Mouse (Mus musculus) olfactory bulb, adult 2 months (tissue): ENCODE results near the gene Fbxo17. TPM values are rescaled to one million over a fixed set of nuclear protein-coding genes. Genes with fewer than 3 reads are reported as not detected.
"Not testable (repeated sequence)": the region's sequence is repeated elsewhere in the genome, so short reads cannot be mapped to it uniquely, and the experiment has no call there.

Source experiments
- H3K27ac ChIP-seq: fragments of 200-500 bp; 2 replicates; pipeline ENCODE4 v1.5.1; 2012; ENCODE audit warnings: low read depth, low read length; ENCODE audit not compliant: insufficient read depth
- H3K4me1 ChIP-seq: fragments of 200-500 bp; 2 replicates; pipeline ENCODE4 v1.6.1; 2012; ENCODE audit warnings: low read length; ENCODE audit not compliant: control insufficient read depth, insufficient read depth
- H3K4me3 ChIP-seq: fragments of 200-500 bp; 2 replicates; pipeline ENCODE4 v1.5.1; 2012; ENCODE audit warnings: mild to moderate bottlenecking, low read depth, low read length, moderate library complexity; ENCODE audit not compliant: insufficient read depth
- CTCF ChIP-seq: fragments of 200-500 bp; IDR thresholded peaks from 2 replicates; pipeline ENCODE4 v1.5.1; 2012; ENCODE audit warnings: low read depth, mild to moderate bottlenecking, low read length, moderate library complexity; ENCODE audit not compliant: insufficient read depth
- POLR2A ChIP-seq: fragments of 200-500 bp; IDR thresholded peaks from 2 replicates; pipeline ENCODE4 v1.6.1; 2012; ENCODE audit warnings: mild to moderate bottlenecking, low read depth, low read length, moderate library complexity; ENCODE audit not compliant: insufficient read depth
- WGBS: fragments of 180-500 bp; shearing (Covaris S2); methylation state at CpG from one replicate; pipeline ENCODE4 v1.1.7; 2018; 5-methylcytosine and 5-hydroxymethylcytosine counted together
- polyA plus RNA-seq: library from polyadenylated mRNA; stranded (reverse); fragments of >200 nt; gene quantifications from 2 replicates; pipeline ENCODE4 v1.2.4, GENCODE M21; 2012; ENCODE audit warnings: low replicate concordance; ENCODE audit not compliant: missing spikeins, insufficient read depth, insufficient read length

Gene Fbxo17
- polyA plus RNA-seq, 1 experiment, result not detected

DNA sequence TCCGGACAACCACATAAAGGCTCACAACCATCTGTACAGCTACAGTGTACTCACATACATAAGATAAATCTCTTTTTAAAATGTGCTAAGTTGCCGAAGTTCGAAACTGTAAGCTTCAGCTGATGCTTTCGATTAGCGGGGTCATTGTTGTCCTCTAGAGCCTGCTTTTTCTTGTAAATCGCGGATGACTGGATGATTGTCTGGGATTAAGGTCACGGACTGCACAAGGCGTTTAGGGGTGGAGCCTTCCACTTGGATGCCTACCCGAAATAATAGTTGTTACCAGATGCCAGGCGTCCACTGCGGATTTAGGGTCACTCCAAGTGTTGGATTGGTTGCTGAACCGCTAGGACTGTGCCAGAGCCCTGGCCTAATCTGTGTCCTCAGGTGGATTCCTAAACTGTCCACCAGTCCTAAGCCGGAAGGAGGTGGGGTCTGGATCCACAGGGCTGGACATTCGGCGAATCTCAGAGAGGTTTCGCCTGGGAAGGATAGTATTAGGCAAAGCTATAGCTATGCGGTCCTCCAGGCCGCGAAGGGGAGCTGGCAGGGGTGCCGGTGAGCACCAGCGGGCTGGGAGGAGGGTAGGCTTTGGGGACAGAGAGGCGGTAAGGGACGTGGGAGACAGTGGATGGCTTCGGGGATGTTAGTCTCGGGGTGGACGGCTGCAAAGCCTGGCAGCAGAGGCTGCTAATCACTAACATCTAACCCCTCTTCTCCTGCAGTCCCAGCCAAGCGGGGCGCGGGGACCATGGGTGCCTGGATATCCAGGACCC is 23.9 kb upstream of the Fbxo17 start, which contains the start of gene Fbxo27:
Gene Fbxo27 (plus strand): TSS at position 305 of the 776 bp plus-strand sequence.
- 24% methylated on average over 30 of the region's 30 CpGs for WGBS
- 0 out of 2 replicates have a peak within 1 kb of the TSS, but pooled peaks have one; percentile 10 for H3K27ac ChIP-seq
- TF ChIP-seq CTCF (no peak), POLR2A (no peak)
- H3K4me3 ChIP-seq, result peak within 1 kb of the TSS; percentile 61
- peaks cover 12% of the 10 kb centered on the region for H3K4me1 ChIP-seq

DNA sequence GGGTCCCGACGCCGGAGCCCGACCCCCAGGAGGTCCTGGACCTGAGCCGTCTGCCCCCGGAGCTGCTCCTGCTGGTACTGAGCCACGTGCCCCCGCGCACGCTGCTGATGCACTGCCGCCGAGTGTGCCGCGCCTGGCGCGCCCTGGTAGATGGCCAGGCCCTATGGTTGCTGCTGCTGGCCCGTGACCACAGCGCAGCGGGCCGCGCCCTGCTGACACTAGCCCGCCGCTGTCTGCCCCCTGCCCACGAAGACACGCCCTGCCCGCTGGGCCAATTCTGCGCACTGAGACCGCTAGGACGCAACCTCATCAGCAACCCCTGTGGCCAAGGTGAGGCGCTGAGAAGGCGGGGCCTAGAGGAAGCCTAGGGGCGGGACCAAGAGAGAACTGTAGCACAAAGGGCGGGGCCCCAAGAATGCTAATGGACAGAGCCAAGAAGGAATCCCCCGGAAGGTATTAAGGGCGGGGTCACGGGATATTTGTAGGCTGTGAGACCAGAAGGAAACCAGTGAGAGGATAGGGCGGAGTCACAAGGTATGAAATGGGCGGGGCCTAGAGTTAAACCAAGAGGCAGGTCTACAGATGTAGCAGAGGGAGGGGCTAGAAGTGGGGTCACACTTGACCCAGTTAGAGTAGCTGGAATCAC is 23.2 kb upstream of the Fbxo17 start:
- H3K27ac ChIP-seq, result 0 out of 2 replicates have a peak overlapping the region, but pooled peaks have one; percentile 10
- TF ChIP-seq POLR2A, result no peak; the same call in 1 of the 2 replicates
- no peak for TF ChIP-seq CTCF
- H3K4me3 ChIP-seq, result peak overlapping the region; percentile 61
- under 1% methylated on average over 38 of the region's 38 CpGs for WGBS
- H3K4me1 ChIP-seq, result peaks cover 12% of the 10 kb centered on the region

DNA sequence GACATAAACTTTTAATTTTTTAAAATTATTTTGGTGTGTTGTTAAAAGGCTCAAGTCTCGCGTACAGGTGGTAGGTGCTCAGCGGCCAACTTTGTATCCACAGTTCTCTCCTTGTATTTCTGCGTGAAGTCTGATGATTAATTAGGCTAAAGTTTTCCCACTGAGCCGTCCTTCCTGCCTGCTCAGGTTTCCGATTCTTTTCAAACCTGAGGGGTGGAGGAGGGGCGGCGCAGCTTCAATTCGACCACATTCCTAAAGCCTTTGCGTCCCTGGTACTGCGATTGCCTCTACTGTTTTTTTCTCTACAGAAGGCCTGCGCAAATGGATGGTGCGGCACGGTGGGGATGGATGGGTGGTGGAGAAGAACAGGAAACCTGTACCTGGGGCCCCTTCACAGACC is 22.2 kb upstream of the Fbxo17 start:
- 24% methylated on average over 14 of the region's 14 CpGs for WGBS
- TF ChIP-seq POLR2A (no peak), CTCF (no peak)
- Histone ChIP-seq H3K4me1 (peaks cover 12% of the 10 kb centered on the region), H3K27ac (no peak overlapping the region), H3K4me3 (no peak overlapping the region)

DNA sequence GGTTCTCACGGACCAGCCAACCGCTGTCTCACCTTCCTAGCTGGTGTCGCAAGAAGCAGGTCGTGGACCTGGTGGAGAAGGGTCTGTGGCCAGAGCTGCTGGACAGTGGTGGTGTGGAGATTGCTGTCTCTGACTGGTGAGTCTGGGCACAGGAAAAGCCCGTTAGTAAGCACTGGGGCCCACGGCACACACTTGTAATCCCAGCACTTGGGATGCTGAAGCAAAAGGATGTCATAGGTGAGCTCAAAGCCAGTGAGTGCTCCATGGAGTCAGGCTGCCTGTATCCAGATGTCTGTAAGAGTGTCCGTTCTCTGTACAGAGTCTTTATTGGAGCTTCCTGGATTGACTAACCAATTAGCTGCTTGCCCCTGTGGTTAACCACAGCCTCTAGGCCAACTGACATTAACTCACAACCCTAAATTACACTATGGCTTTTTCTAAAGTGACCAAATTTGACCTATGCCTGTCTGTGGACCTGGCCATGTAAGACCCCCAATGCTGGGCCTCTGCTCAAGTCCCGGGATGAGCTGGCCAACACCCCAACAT is 21.6 kb upstream of the Fbxo17 start:
- TF ChIP-seq CTCF (no peak), POLR2A (no peak)
- Histone ChIP-seq H3K4me1 (peaks cover 12% of the 10 kb centered on the region), H3K4me3 (no peak overlapping the region), H3K27ac (no peak overlapping the region)
- 64% methylated on average over 8 of the region's 8 CpGs for WGBS

DNA sequence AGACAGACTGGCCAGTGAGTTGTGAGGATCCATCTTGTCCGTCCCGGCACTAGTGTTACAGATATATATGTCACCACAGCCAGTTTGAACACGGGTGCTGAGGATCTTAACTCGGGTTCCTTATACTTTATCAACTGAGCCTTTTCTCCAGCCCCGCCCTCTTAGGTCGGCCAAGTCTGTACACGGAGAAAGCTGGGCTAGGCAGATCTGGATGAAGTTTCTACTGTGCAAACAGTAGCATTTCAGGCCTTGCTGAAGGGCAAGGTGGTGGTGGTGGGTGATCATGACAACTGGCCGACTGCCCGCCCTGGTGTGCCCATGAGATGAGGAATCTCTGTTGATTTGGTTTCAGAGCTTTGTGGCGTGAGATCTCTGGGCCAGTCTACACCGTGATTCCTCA is 19.3 kb upstream of the Fbxo17 start:
- no peak overlapping the region for H3K4me3 ChIP-seq
- no peak for TF ChIP-seq POLR2A
- TF ChIP-seq CTCF, result no peak
- no peak overlapping the region for H3K27ac ChIP-seq
- WGBS, result 94% methylated on average over 11 of the region's 11 CpGs
- H3K4me1 ChIP-seq, result peaks cover 12% of the 10 kb centered on the region

GRCm38 (mm10) chr7:28700269-28700668 is 16.3 kb upstream of the Fbxo17 start:
- Histone ChIP-seq H3K4me1 (no peaks in the 10 kb centered on the region), H3K27ac (no peak overlapping the region), H3K4me3 (no peak overlapping the region)
- 96% methylated on average over 4 of the region's 4 CpGs for WGBS
- TF ChIP-seq CTCF (no peak), POLR2A (no peak)

DNA sequence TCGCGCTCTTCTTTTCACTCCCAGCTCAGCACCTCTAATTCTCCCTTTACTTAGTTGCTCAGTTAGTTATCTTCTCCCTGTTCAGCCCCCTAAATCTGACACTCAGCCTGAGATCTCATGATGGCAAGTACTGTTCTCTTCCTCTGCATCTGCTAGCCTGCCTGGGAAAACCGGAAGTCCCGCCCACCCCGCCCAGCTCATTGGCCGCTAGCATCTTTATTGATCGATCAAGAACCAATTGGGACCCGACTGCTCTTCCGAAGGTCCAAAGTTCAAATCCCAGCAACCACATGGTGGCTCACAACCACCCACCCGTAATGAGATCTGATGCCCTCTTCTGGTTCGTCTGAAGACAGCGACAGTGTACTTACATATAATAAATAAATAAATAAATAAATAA is 15.3 kb upstream of the Fbxo17 start:
- not testable (repeated sequence) for H3K4me1 ChIP-seq, H3K4me3 ChIP-seq, H3K27ac ChIP-seq
- WGBS, result 96% methylated on average over 12 of the region's 12 CpGs

GRCm38 (mm10) chr7:28702601-28703143 is 13.9 kb upstream of the Fbxo17 start:
- no peak for TF ChIP-seq POLR2A
- no peak for TF ChIP-seq CTCF
- Histone ChIP-seq H3K4me1 (no peaks in the 10 kb centered on the region), H3K27ac (no peak overlapping the region), H3K4me3 (no peak overlapping the region)
- WGBS, result 73% methylated on average over 9 of the region's 9 CpGs

DNA sequence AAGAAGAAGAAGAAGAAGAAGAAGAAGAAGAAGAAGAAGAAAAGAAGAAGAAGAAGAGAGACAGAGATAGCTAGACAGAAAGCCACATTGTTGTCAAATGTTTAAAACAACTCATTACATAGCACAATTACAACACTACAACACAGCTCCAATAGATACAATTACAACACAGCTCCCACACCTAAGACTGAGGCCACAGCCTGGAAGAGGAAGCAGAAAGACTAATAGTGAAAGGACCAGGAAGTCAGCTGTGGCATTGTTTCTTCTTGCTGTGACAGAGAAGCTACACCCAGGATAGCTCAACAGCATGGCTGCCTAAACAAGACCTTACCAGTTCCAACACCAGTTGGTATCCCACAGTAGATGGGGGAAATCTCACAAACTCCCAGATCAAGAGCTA is 7.2 kb upstream of the Fbxo17 start:
- no peak for TF ChIP-seq CTCF
- TF ChIP-seq POLR2A, result no peak
- no peak overlapping the region for H3K27ac ChIP-seq
- no peak overlapping the region for H3K4me3 ChIP-seq
- H3K4me1 ChIP-seq, result no peaks in the 10 kb centered on the region
